Mouse (Mus musculus) testis, adult 2 months (tissue): ENCODE measurements at regions not wholly inside any gene's neighbourhood (a gene's known extent, or its start where the extent isn't known, plus 50 kb on each side); places are given as distances from the start of the nearest gene placed in this dataset.
A peak's percentile ranks its signal among the peaks of the same experiment; 100 is the strongest.

Source experiments
- H3K27ac ChIP-seq: fragments of 200-500 bp; 2 replicates; pipeline ENCODE4 v1.5.1; 2012; ENCODE audit warnings: low read depth, low read length; ENCODE audit not compliant: control insufficient read depth, insufficient read depth
- H3K27me3 ChIP-seq: fragments of 200-500 bp; 2 replicates; pipeline ENCODE4 v1.6.1; 2012; ENCODE audit warnings: mild to moderate bottlenecking, low read length, moderate library complexity; ENCODE audit not compliant: control insufficient read depth, insufficient read depth
- H3K36me3 ChIP-seq: fragments of 200-500 bp; 2 replicates; pipeline ENCODE4 v1.6.1; 2012; ENCODE audit warnings: mild to moderate bottlenecking, low read length; ENCODE audit not compliant: control insufficient read depth, insufficient read depth
- H3K4me1 ChIP-seq: fragments of 200-500 bp; 2 replicates; pipeline ENCODE4 v1.6.1; 2012; ENCODE audit warnings: low read length; ENCODE audit not compliant: control insufficient read depth, insufficient read depth
- H3K4me3 ChIP-seq: fragments of 200-500 bp; 2 replicates; pipeline ENCODE4 v1.5.1; 2012; ENCODE audit warnings: low read depth, mild to moderate bottlenecking, low read length, moderate library complexity, mixed read lengths; ENCODE audit not compliant: control insufficient read depth
- CTCF ChIP-seq: fragments of 200-500 bp; IDR thresholded peaks from 2 replicates; pipeline ENCODE4 v1.5.1; 2012; ENCODE audit warnings: low read depth, mild to moderate bottlenecking, inconsistent platforms, low read length, moderate library complexity; ENCODE audit not compliant: control insufficient read depth, insufficient read depth, insufficient replicate concordance
- POLR2A ChIP-seq: fragments of 200-500 bp; IDR thresholded peaks from 2 replicates; pipeline ENCODE4 v1.6.1; 2012; ENCODE audit warnings: low read depth, mild to moderate bottlenecking, inconsistent platforms, low read length, moderate library complexity; ENCODE audit not compliant: control insufficient read depth

- H3K36me3 ChIP-seq = no peaks in the 10 kb centered on the region
- peak; percentile 52; the same call in 1 of the 2 replicates for TF ChIP-seq CTCF
- TF ChIP-seq POLR2A = no peak
- H3K4me1 ChIP-seq = no peaks in the 10 kb centered on the region
These were observed 118.2 kb upstream of the Gm21876 start for GRCm38 (mm10) chrX:21293666-21294065.

GRCm38 (mm10) chrX:21295460-21295859 lies 120.0 kb upstream of the Gm21876 start:
- no peaks in the 10 kb centered on the region for H3K4me1 ChIP-seq
- TF ChIP-seq CTCF (no peak), POLR2A (no peak)
- H3K36me3 ChIP-seq = no peaks in the 10 kb centered on the region
- no peak overlapping the region for H3K27ac ChIP-seq
- no peaks in the 10 kb centered on the region for H3K27me3 ChIP-seq
- no peak overlapping the region for H3K4me3 ChIP-seq

More at GRCm38 (mm10) chrX:21293666-21294065, 118.2 kb upstream of the Gm21876 start:
- Histone ChIP-seq H3K27me3 (no peaks in the 10 kb centered on the region), H3K27ac (no peak overlapping the region), H3K4me3 (no peak overlapping the region)

GRCm38 (mm10) chrX:21297349-21297748 lies 121.9 kb upstream of the Gm21876 start:
- H3K27me3 ChIP-seq = no peaks in the 10 kb centered on the region
- no peaks in the 10 kb centered on the region for H3K36me3 ChIP-seq
- no peak overlapping the region for H3K4me3 ChIP-seq
- no peak for TF ChIP-seq POLR2A
- TF ChIP-seq CTCF = no peak
- no peak overlapping the region for H3K27ac ChIP-seq
- no peaks in the 10 kb centered on the region for H3K4me1 ChIP-seq

GRCm38 (mm10) chrX:21334499-21335032 lies 149.8 kb upstream of the Agtr2 start:
- TF ChIP-seq POLR2A (no peak), CTCF (no peak)
- Histone ChIP-seq H3K4me3 (no peak overlapping the region), H3K4me1 (no peaks in the 10 kb centered on the region), H3K27ac (no peak overlapping the region), H3K27me3 (no peaks in the 10 kb centered on the region), H3K36me3 (no peaks in the 10 kb centered on the region)

GRCm38 (mm10) chrX:21344397-21344796 lies 139.9 kb upstream of the Agtr2 start:
- H3K27me3 ChIP-seq = no peaks in the 10 kb centered on the region
- H3K4me1 ChIP-seq = no peaks in the 10 kb centered on the region
- H3K36me3 ChIP-seq = no peaks in the 10 kb centered on the region
- H3K4me3 ChIP-seq = no peak overlapping the region
- H3K27ac ChIP-seq = no peak overlapping the region
- no peak for TF ChIP-seq POLR2A
- TF ChIP-seq CTCF = no peak

- Histone ChIP-seq H3K4me3 (no peak overlapping the region), H3K27ac (no peak overlapping the region), H3K4me1 (no peaks in the 10 kb centered on the region), H3K36me3 (no peaks in the 10 kb centered on the region), H3K27me3 (no peaks in the 10 kb centered on the region)
- TF ChIP-seq POLR2A (no peak), CTCF (no peak)
These were observed 133.8 kb upstream of the Agtr2 start for GRCm38 (mm10) chrX:21350503-21350902.

GRCm38 (mm10) chrX:21352350-21352749 lies 132.0 kb upstream of the Agtr2 start:
- H3K4me3 ChIP-seq = no peak overlapping the region
- TF ChIP-seq POLR2A (no peak), CTCF (no peak)
- no peaks in the 10 kb centered on the region for H3K27me3 ChIP-seq
- H3K36me3 ChIP-seq = no peaks in the 10 kb centered on the region
- no peak overlapping the region for H3K27ac ChIP-seq
- H3K4me1 ChIP-seq = no peaks in the 10 kb centered on the region
